Mouse (Mus musculus): ENCODE data around the gene Sash1.

DNA sequence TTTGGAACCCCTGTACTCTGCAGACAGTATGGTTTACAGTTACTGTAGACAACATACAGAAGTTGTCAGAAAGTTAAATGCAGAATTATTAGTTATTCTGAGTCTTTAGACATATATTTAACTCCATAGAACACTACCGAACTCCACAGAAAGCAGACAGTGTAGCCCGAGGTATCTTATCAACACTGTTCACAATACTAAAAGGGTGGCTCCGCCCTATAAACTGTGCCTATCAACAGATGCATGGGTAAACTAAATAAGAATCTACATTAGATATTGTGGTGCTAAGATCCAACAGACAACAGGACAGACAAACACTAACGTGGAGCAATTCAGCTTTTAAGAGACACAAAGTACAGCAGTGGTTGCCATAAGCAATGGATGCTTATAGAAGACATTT lies 106.0 kb downstream of the Sash1 start:
- TF ChIP-seq CTCF (IDR thresholded peaks at IDR 0.05; ENCODE audit: control insufficient read depth, insufficient read depth, insufficient read length) (no peak), CEBPB (IDR thresholded peaks at IDR 0.05; ENCODE audit: low read depth) (no peak), MAX (IDR thresholded peaks at IDR 0.05) (no peak), USF1 (IDR thresholded peaks at IDR 0.05; ENCODE audit: low read depth) (no peak), FOSL1 (IDR thresholded peaks at IDR 0.05; ENCODE audit: insufficient read depth, low read length, poor library complexity, severe bottlenecking) (no peak)

Data from C2C12 (cell line).